Mouse (Mus musculus) cerebellum, postnatal 25 days (tissue): ENCODE data around the gene Foxred2.
A peak's percentile ranks its signal among the peaks of the same experiment; 100 is the strongest.

Experiments
- DNase-seq, 2 experiments: peaks; one replicate each; pipeline ENCODE4 v3.0.0; 2021; ENCODE audit warnings: mixed read lengths in 2 of 2

Gene Foxred2

DNA sequence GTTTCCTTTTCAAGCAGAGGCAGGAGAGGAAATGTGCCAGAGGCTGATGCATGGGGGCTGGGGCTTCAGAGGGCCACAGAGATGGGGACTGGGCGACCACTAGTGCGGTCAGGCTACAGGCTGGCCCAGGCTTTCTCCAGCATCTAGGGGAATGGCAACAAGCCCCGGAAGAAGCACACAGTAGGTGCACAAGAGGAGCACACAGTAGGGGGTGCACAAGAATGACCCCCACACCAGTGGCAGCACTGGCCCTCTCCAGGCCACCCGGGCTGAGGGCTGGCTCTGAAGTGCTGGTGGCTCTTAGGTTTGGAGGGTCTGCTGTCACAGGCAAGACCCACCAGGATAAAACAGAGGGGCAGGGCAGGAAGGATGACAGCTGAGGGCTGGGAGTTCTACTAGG lies 41.2 kb downstream of the Foxred2 start:
- no peak for DNase-seq

- DNase-seq = no peak
These were observed 42.0 kb downstream of the Foxred2 start for GRCm38 (mm10) chr15:77914507-77914906.

DNA sequence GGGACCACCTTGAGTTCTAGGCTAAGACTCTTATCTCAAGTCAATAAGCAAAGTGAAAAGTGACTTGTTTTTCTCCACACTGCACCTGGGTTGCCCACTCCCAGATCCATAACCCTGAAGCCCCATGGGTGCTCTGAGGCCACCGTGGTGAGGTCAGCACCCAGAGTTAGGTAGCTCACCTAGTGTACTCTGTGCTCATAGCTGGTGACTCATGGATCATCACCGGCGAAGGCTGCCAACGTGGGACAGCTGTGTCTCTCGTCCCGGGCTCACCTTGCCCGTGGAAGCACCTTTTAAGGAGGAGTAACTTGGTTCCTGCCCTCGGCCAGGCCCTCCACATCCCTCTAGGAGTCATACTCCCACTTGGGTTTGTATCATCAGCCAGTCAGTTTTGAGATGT lies 43.5 kb downstream of the Foxred2 start:
- no peak for DNase-seq

DNA sequence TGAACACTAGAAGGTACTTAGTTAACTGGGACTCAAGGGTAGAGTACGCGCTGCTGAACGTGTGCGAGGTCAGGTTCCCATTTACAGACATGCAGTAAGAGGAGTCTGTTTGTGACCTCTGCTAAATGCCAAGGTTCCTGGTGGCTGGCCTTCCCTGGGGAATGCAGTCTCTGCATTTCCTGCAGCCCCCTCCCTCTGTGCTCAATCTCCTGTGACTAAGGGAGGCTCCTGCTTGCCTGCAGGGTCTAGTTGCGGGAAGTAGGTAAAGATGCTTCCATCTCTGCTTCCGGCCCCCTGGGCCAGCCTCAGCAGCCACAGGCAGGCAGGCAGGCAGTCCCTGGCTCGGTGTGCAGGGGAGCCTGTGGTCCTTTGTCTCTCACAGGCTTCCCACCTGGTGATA lies 43.9 kb downstream of the Foxred2 start:
- no peak for DNase-seq

GRCm38 (mm10) chr15:77912048-77912447 lies 44.5 kb downstream of the Foxred2 start:
- DNase-seq = no peak

DNA sequence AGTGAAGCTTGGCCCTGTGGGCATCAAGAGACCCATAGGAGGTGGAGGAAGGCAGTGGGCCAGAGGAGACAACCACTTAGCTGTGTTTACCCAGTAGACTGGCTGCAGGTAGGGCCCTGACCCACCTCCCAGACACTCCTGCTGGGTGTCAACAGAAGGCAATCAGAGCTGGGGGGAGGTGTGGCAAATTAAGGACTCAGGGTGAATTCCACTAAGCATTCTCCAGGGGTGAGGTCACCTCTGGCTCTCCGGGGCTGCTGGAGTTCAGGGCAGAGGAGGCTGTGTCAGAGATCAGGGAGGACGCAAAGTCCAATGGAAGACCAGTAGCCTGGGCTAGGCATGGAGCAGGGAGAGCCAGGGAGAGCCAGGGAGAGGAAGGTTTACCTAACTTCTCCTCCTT lies 45.5 kb downstream of the Foxred2 start:
- DNase-seq = no peak

GRCm38 (mm10) chr15:77907646-77908518 lies 48.6 kb downstream of the Foxred2 start:
- DNase-seq = no peak

- no peak for DNase-seq
These were observed 50.0 kb downstream of the Foxred2 start for GRCm38 (mm10) chr15:77906545-77906944.

GRCm38 (mm10) chr15:77906081-77906480 lies 50.4 kb downstream of the Foxred2 start:
- no peak for DNase-seq

DNA sequence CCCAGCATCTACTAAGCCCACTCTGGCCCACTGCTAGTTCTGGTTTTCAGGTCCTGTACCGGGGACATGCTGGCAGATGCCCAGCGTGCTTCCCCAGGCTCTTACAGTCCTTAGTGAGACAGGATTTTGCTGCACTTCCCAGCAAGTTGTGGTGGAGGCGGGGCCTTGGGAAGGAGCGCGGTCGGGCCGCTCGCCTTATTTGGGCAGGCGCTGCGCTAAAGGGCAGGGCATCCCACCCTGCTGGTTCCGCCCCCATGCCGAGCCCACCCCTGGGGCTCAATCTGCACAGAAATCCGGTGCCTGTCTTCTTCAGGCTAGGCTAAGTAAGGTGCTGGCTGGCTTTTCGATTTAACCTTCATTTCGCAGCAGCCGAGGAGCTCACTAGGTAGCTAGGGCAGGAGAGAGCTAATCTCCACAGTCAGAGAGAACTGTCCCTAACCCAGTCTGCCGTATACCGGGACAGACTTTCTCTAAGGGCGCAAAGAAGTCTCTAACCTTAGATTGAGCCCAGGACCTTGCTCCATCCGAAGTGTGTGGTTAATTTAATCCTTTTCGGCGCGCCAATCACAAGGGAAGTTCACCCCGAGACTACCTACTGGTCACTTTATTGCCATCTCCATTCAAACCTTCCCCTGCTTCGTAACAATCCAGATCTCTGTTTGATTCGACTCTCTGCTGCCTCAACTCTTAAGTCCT lies 51.1 kb downstream of the Foxred2 start:
- peak; percentile 46 to 62 for DNase-seq

GRCm38 (mm10) chr15:77904363-77904892 lies 52.1 kb downstream of the Foxred2 start:
- no peak for DNase-seq

- no peak for DNase-seq
These were observed 53.3 kb downstream of the Foxred2 start for GRCm38 (mm10) chr15:77903176-77903575.

GRCm38 (mm10) chr15:77894926-77895325 lies 61.6 kb downstream of the Foxred2 start:
- DNase-seq = no peak

- DNase-seq = no peak
These were observed 63.2 kb downstream of the Foxred2 start for GRCm38 (mm10) chr15:77893292-77893691.

- DNase-seq = no peak
These were observed 64.1 kb downstream of the Foxred2 start for GRCm38 (mm10) chr15:77892420-77892819.

GRCm38 (mm10) chr15:77891766-77892165 lies 64.8 kb downstream of the Foxred2 start:
- no peak for DNase-seq
